Mouse (Mus musculus) embryonic facial prominence, embryonic 15.5 days (tissue): Measurements from ENCODE around the gene Pde6h. TPM values are rescaled to one million over a fixed set of nuclear protein-coding genes. Genes with fewer than 3 reads are reported as not detected.

ENCODE experiments used
- ATAC-seq: fragments of 200-750 bp; cut with Nextera tagmentation; 2 replicates; pipeline ENCODE4 v1.8.0; 2017; ENCODE audit warnings: low read depth, moderate TSS enrichment; ENCODE audit not compliant: insufficient number of reproducible peaks, low FRiP score, low TSS enrichment
- H3K27ac ChIP-seq: fragments of 300-500 bp; sonication (generic); replicated peaks from 2 replicates; pipeline ENCODE4 v1.5.1; 2015; ENCODE audit warnings: mild to moderate bottlenecking, inconsistent platforms
- H3K27me3 ChIP-seq: fragments of 300-500 bp; sonication (generic); 2 replicates; pipeline ENCODE4 v1.6.1; 2015; ENCODE audit warnings: inconsistent platforms
- H3K36me3 ChIP-seq: fragments of 300-500 bp; sonication (generic); 2 replicates; pipeline ENCODE4 v1.6.1; 2015; ENCODE audit warnings: mild to moderate bottlenecking, inconsistent platforms
- H3K4me1 ChIP-seq: fragments of 300-500 bp; sonication (generic); 2 replicates; pipeline ENCODE4 v1.6.1; 2015; ENCODE audit warnings: inconsistent platforms
- H3K4me2 ChIP-seq: fragments of 300-500 bp; sonication (generic); replicated peaks from 2 replicates; pipeline ENCODE4 v1.6.1; 2015; ENCODE audit warnings: mild to moderate bottlenecking, inconsistent platforms
- H3K4me3 ChIP-seq: fragments of 300-500 bp; sonication (generic); replicated peaks from 2 replicates; pipeline ENCODE4 v1.5.1; 2015; ENCODE audit warnings: mild to moderate bottlenecking, inconsistent platforms
- H3K9ac ChIP-seq: fragments of 300-500 bp; sonication (generic); 2 replicates; pipeline ENCODE4 v1.6.1; 2015; ENCODE audit warnings: inconsistent platforms
- H3K9me3 ChIP-seq: fragments of 300-500 bp; sonication (generic); replicated peaks from 2 replicates; pipeline ENCODE4 v1.6.1; 2016; ENCODE audit warnings: inconsistent platforms
- WGBS: fragments of 180-500 bp; shearing (Covaris S2); methylation state at CpG from one replicate; pipeline ENCODE4 v1.1.7; 2015; 5-methylcytosine and 5-hydroxymethylcytosine counted together
- polyA plus RNA-seq: library from polyadenylated mRNA; unstranded; fragments of >200 nt; fragmentation: Nextera tagmentation; extraction: Ambion mirVana; gene quantifications from 2 replicates; pipeline ENCODE4 v1.2.1, GENCODE M21; 2015

Gene Pde6h
- polyA plus RNA-seq, 1 experiment from 2014 or later = not detected

DNA sequence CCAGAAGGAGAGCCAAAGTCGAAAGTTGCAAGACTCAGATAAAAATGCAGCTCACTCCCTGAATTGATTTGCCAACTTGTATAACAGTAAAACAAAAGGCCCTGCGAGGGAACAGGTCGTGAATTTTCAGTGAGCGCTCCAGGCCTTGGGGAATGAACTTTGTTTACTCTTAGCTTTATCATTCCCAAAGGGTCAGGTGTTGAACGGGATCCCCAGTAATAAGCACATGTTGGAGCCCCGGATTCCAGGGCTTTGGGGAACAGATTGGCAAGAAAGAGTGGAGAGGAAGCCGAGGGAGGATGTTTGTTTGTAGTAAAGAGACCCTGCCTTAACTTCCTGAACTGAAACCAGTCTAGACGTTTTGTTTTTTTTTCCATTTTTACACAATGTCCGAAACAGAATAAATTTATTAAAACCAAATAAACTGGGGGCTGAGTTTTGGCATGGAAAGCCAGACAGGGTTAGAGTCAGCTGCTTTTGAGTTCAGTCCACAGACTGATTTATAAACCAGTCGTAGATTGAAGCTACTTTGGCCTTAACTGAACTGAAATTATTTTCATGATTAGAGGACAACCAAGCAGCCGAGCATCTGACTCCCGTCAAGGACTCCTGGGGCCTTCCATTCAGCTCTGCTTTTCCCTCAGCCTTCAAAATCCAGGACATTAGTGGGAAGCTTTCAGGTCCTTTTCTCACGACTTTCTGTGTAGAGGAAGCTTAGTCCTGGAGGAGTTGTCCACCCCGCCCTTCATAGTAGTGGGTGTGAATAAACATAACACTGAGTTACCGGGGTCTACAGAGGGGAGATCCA is 28.9 kb upstream of the Pde6h start:
- Histone ChIP-seq H3K4me1 (peaks cover 20% of the 10 kb centered on the region), H3K9ac (no peak overlapping the region), H3K4me2 (no peak overlapping the region), H3K27ac (peak overlapping the region; percentile 58; the same call in 1 of the 2 replicates), H3K9me3 (no peaks in the 10 kb centered on the region), H3K4me3 (no peak overlapping the region), H3K27me3 (no peaks in the 10 kb centered on the region), H3K36me3 (no peaks in the 10 kb centered on the region)
- no peak for ATAC-seq
- WGBS = 42% methylated on average over 15 of the region's 15 CpGs

DNA sequence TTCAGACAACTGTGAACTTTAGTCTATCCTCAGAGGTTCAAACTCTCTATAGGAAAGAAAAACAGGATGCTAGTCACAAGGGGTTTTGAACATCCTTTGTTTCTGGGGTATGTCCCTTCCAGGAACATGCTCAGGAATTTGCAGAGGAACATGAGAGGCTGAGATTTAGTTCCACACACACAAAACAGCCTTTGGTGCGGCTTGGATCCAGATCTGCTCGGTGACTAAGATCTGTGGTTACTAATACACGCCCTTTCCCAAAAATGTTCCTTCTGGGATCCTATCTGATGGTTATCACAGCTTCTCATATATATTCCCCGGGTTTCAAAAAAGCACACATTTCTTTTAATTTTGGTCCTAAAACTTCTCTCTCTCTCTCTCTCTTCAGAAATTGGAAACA is 25.8 kb upstream of the Pde6h start:
- Histone ChIP-seq H3K9me3 (no peaks in the 10 kb centered on the region), H3K4me1 (peaks cover 20% of the 10 kb centered on the region), H3K27me3 (no peaks in the 10 kb centered on the region), H3K4me2 (no peak overlapping the region), H3K36me3 (no peaks in the 10 kb centered on the region), H3K9ac (no peak overlapping the region), H3K4me3 (no peak overlapping the region), H3K27ac (peak overlapping the region; percentile 5)
- 41% methylated on average over 4 of the region's 4 CpGs for WGBS
- no peak for ATAC-seq

DNA sequence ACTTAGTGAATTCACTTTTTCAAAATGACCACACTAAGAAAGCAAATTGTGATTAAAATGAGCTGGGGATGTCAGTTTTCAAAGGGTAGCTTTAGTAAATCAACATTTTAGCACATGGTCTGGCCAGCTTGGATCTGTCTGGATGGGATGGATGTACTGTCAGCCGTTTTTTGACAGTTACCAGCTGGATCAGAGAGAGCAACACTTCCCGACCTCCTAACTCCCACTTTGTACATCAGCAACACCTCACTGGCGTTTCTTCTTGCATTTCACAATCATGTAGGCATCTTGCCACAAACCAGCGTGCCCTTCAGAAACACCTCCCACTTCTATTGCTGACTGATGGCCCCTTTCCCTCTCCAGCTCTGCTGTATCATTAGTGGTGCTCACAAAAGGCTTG is 25.4 kb upstream of the Pde6h start:
- H3K4me1 ChIP-seq = peaks cover 20% of the 10 kb centered on the region
- H3K4me3 ChIP-seq = no peak overlapping the region
- H3K27ac ChIP-seq = peak overlapping the region; percentile 5
- no peak overlapping the region for H3K9ac ChIP-seq
- no peak overlapping the region for H3K4me2 ChIP-seq
- no peaks in the 10 kb centered on the region for H3K36me3 ChIP-seq
- H3K9me3 ChIP-seq = no peaks in the 10 kb centered on the region
- no peaks in the 10 kb centered on the region for H3K27me3 ChIP-seq
- ATAC-seq = no peak
- 43% methylated on average over 4 of the region's 4 CpGs for WGBS

DNA sequence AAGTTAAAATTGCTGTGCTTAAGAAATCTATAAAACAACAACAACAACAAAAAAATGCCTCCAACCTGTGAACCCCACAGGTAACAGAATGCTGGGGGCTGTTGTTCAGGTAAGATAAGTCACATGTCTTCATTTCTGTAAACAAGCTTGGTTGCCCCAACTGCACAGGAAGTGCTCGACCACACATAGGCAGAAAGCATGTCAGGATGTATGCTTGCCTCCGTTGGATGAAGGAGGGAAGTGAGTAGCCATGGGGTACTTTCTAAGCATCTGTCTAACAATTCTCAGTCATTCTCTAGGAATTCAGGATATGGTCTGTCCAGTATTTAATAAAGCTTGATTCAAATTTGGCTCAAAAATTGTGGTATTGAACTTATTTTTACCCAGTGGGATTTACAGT is 24.7 kb upstream of the Pde6h start:
- Histone ChIP-seq H3K36me3 (no peaks in the 10 kb centered on the region), H3K27ac (no peak overlapping the region), H3K9me3 (no peaks in the 10 kb centered on the region), H3K27me3 (no peaks in the 10 kb centered on the region), H3K4me2 (no peak overlapping the region), H3K9ac (no peak overlapping the region), H3K4me3 (no peak overlapping the region), H3K4me1 (peaks cover 23% of the 10 kb centered on the region)
- no peak for ATAC-seq
- WGBS = 76% methylated on average over 2 of the region's 2 CpGs

- no peak overlapping the region for H3K27ac ChIP-seq
- WGBS = 71% methylated on average over 4 of the region's 4 CpGs
These were observed 23.1 kb upstream of the Pde6h start for GRCm38 (mm10) chr6:136900369-136901009.

GRCm38 (mm10) chr6:136901010-136901409 is 22.6 kb upstream of the Pde6h start:
- no peak overlapping the region for H3K4me3 ChIP-seq
- H3K4me2 ChIP-seq = no peak overlapping the region
- ATAC-seq = no peak
- no peaks in the 10 kb centered on the region for H3K36me3 ChIP-seq
- H3K9me3 ChIP-seq = no peaks in the 10 kb centered on the region
- WGBS = 69% methylated on average over 2 of the region's 2 CpGs
- H3K9ac ChIP-seq = no peak overlapping the region
- H3K27me3 ChIP-seq = no peaks in the 10 kb centered on the region
- peaks cover 18% of the 10 kb centered on the region; the same call in 1 of the 2 replicates for H3K4me1 ChIP-seq
- H3K27ac ChIP-seq = no peak overlapping the region

More at GRCm38 (mm10) chr6:136900369-136901009, 23.1 kb upstream of the Pde6h start:
- no peak overlapping the region for H3K9ac ChIP-seq
- ATAC-seq = no peak
- no peak overlapping the region for H3K4me3 ChIP-seq
- H3K4me2 ChIP-seq = no peak overlapping the region
- H3K4me1 ChIP-seq = peaks cover 18% of the 10 kb centered on the region; the same call in 1 of the 2 replicates
- no peaks in the 10 kb centered on the region for H3K9me3 ChIP-seq
- H3K36me3 ChIP-seq = no peaks in the 10 kb centered on the region
- H3K27me3 ChIP-seq = no peaks in the 10 kb centered on the region

DNA sequence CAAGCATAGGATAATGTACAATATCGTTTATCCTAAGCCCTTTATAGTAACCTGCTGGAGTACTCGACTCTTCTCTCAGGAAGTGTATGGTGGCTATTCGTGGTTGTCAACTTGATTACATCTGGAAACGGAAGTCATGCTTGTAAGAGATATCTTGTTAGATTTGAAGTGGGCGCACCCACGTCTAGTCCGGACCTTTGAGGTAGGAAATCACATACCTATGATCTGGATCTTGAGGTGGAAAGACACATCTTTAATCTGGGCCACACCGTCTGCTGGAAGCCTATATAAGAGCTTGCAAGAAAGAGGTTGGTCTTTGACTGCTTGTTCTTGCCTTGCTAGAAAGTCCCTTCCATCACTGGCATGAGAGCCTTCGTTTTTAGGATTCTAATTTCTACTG is 21.1 kb upstream of the Pde6h start:
- ATAC-seq = no peak
- no peak overlapping the region for H3K9ac ChIP-seq
- WGBS = 82% methylated on average over 9 of the region's 9 CpGs

DNA sequence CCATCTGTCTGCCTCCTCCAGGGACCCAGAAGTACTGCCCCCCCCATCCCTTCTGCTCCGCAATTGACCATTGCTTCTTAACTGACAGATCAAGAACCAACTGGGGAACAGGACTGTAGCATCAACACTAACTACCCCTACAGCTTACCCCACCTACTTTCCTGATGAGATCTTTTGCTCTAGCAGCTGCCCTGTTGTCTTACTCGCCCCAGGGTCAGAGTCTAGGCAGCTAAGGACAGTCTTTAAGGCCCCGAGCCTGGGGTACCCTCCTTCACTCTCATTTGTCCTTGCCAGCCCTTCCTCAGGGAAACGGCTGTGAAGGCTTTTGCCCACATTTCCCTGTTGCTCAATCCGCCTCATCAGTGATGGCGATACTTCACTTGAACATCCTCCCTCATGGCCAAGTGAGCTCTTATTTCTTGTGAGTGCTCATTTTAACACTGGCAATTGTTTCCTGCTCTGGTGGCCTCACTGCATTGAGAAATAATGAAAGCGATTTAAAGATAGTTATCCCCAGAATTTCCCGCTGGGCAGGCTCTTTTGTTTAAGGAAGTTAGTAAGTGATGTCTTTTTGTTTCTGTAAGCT is 19.7 kb upstream of the Pde6h start:
- ATAC-seq = no peak

More for the DNA sequence above, 21.1 kb upstream of the Pde6h start:
- Histone ChIP-seq H3K27me3 (no peaks in the 10 kb centered on the region), H3K9me3 (no peaks in the 10 kb centered on the region), H3K4me3 (no peak overlapping the region), H3K4me2 (no peak overlapping the region), H3K27ac (no peak overlapping the region), H3K36me3 (no peaks in the 10 kb centered on the region), H3K4me1 (peaks cover 32% of the 10 kb centered on the region)

DNA sequence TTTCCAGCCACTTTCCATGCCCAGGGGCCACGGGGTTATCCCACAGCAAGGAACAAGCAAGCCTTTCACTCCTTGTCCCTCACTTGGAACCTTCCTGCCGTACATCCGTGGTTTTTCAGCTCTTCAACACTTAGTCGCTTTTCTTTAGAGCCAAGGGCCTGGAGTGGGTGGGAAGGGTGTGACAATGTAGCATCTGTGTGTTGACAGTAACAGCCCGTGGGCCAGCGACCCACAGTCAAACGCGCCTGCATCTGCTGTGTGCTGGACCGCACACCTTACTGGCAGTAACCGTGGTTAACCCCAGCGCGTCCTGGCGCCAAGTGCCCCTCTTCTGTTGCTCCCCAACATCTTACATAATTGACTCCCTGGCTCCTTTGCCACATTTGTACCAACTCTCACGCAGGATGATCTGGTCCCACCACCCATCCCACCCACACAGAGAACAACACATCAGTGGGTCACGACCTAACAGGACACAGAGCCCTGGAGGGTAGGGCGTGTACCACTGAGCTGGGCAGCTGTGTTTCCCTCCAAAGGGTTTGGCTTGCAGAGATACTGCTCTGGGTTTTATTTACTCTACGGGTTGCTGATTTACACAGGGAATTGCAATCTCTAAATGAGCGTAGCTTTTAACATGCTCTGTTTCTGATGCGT is 17.2 kb upstream of the Pde6h start:
- no peaks in the 10 kb centered on the region for H3K9me3 ChIP-seq
- peak overlapping the region; percentile 74 for H3K27ac ChIP-seq
- H3K36me3 ChIP-seq = no peaks in the 10 kb centered on the region
- H3K4me1 ChIP-seq = peaks cover 33% of the 10 kb centered on the region
- WGBS = 56% methylated on average over 19 of the region's 19 CpGs
- H3K4me3 ChIP-seq = no peak overlapping the region
- peak; percentile 54; the same call in 1 of the 2 replicates for ATAC-seq
- H3K4me2 ChIP-seq = no peak overlapping the region
- no peak overlapping the region for H3K9ac ChIP-seq
- no peaks in the 10 kb centered on the region for H3K27me3 ChIP-seq

More for the DNA sequence above, 19.7 kb upstream of the Pde6h start:
- WGBS = 60% methylated on average over 8 of the region's 8 CpGs
- H3K4me1 ChIP-seq = peaks cover 24% of the 10 kb centered on the region
- H3K4me3 ChIP-seq = no peak overlapping the region
- no peaks in the 10 kb centered on the region for H3K27me3 ChIP-seq
- H3K36me3 ChIP-seq = no peaks in the 10 kb centered on the region
- no peak overlapping the region for H3K4me2 ChIP-seq
- no peak overlapping the region for H3K27ac ChIP-seq
- H3K9ac ChIP-seq = no peak overlapping the region
- no peaks in the 10 kb centered on the region for H3K9me3 ChIP-seq

DNA sequence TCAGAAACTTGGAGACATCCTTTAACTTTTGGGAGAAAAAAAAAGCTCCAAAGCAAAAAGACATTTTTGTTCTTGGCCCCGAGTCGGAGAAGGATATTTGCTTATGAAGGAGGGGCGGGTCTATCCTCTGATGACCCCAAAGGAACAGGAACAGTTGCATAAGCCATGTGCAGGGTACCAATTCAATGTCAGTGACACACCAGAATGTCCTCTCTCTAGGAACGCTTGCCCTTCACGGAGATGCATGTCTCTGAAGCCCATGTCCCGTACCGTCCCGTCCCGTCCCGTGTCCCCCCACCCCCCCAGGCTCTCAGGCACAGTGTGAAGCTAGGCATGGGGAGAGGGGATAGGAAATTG is 16.7 kb upstream of the Pde6h start:
- H3K9me3 ChIP-seq = no peaks in the 10 kb centered on the region
- H3K27me3 ChIP-seq = no peaks in the 10 kb centered on the region
- 45% methylated on average over 10 of the region's 10 CpGs for whole genome bisulfite sequencing
- H3K9ac ChIP-seq = no peak overlapping the region
- peak overlapping the region; percentile 74 for H3K27ac ChIP-seq
- peaks cover 33% of the 10 kb centered on the region for H3K4me1 ChIP-seq
- 0 out of 2 replicates have a peak, but pooled peaks have one; percentile 21 for ATAC-seq
- no peak overlapping the region for H3K4me3 ChIP-seq
- no peak overlapping the region; the same call in 1 of the 2 replicates for H3K4me2 ChIP-seq
- H3K36me3 ChIP-seq = no peaks in the 10 kb centered on the region
